Mouse (Mus musculus): Measurements from ENCODE around the gene Arl15.

DNA sequence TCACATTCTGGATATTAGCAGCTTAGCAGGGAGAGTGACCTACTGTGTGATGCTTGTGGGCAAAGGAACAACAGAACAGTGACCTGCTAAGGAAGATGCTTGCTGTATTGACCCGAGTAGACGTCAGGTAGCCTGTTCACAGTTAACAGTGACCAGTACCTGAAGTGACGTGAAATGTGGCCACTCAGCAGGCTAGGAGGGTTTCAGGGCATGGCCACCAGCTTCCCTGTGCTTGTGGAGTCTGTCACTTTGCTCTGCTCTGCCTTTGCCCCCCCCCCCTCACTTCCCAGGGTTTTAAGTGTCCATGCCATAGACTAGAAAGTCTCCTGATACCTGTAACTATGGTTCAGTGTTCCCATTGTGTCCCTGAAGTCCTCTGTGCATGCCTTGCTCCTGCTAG lies 25.9 kb downstream of the Arl15 start:
- TF ChIP-seq CTCF (IDR thresholded peaks at IDR 0.05; ENCODE audit: extremely low read depth, insufficient read depth, insufficient read length, insufficient replicate concordance) (no peak), POLR2A (IDR thresholded peaks at IDR 0.05; ENCODE audit: low read depth, low read length) (no peak)
